Mouse (Mus musculus) heart, embryonic 16.5 days (tissue): ENCODE data around the gene Nobox. TPM values are rescaled to one million over a fixed set of nuclear protein-coding genes. Genes with fewer than 3 reads are reported as not detected.

ENCODE experiments used
- ATAC-seq: fragments of 200-750 bp; cut with Nextera tagmentation; replicated peaks from 2 replicates; pipeline ENCODE4 v1.8.0; 2017; ENCODE audit warnings: moderate number of reproducible peaks; ENCODE audit not compliant: insufficient read depth, low FRiP score; ENCODE audit errors: extremely low read depth
- H3K27ac ChIP-seq: fragments of 300-500 bp; sonication (generic); 2 replicates; pipeline ENCODE4 v1.5.1; 2014; ENCODE audit warnings: mild to moderate bottlenecking, low read length, control low read depth, moderate library complexity
- H3K27me3 ChIP-seq: fragments of 300-500 bp; sonication (generic); 2 replicates; pipeline ENCODE4 v1.6.1; 2014; ENCODE audit warnings: low read length, mixed read lengths; ENCODE audit not compliant: control insufficient read depth, insufficient read depth
- H3K36me3 ChIP-seq: fragments of 300-500 bp; sonication (generic); 2 replicates; pipeline ENCODE4 v1.6.1; 2014; ENCODE audit not compliant: control insufficient read depth, insufficient read depth
- H3K4me1 ChIP-seq: fragments of 300-500 bp; sonication (generic); 2 replicates; pipeline ENCODE4 v1.6.1; 2014; ENCODE audit warnings: low read length, mixed read lengths; ENCODE audit not compliant: control insufficient read depth, insufficient read depth
- H3K4me2 ChIP-seq: fragments of 300-500 bp; sonication (generic); 2 replicates; pipeline ENCODE4 v1.6.1; 2014; ENCODE audit warnings: low read depth, mild to moderate bottlenecking, control low read depth, low read length
- H3K4me3 ChIP-seq: fragments of 300-500 bp; sonication (generic); 2 replicates; pipeline ENCODE4 v1.5.1; 2014; ENCODE audit warnings: mild to moderate bottlenecking, control low read depth, low read length
- H3K9ac ChIP-seq: fragments of 300-500 bp; sonication (generic); 2 replicates; pipeline ENCODE4 v1.6.1; 2014; ENCODE audit warnings: low read length, control low read depth
- H3K9me3 ChIP-seq: fragments of 300-500 bp; sonication (generic); replicated peaks from 2 replicates; pipeline ENCODE4 v1.6.1; 2016; ENCODE audit warnings: low read length; ENCODE audit not compliant: control insufficient read depth
- WGBS: fragments of 180-500 bp; shearing (Covaris S2); extraction: QIAGEN DNeasy Blood & Tissue Kit; methylation state at CpG from one replicate; pipeline ENCODE4 v1.1.7; 2014; 5-methylcytosine and 5-hydroxymethylcytosine counted together
- polyA plus RNA-seq: library from polyadenylated mRNA; unstranded; fragments of >200 nt; fragmentation: Nextera tagmentation; extraction: Ambion mirVana; gene quantifications from 2 replicates; pipeline ENCODE4 v1.2.1, GENCODE M21; 2015

Gene Nobox
- 0.09 TPM in 1 of 2 replicates, not detected in the other for polyA plus RNA-seq

DNA sequence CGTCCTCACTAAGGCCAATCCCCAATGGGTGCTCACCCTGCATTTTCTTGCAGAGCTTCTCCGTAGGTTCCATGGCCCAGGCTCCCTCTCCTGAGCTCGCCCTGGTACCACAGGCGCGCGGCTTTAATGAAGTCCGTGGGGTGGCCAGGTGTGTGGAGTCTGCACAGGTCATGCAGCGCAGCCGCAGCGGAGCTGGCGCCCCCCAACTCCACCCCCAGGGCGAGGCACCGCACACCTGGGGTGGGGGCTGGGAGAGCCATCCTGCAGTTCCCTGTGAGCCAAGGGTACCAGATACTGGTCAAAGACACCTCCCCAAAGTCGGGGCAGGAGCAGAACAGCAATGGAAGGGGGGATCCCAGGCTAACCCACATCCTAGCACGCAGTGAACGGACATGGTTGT lies at the start of gene Nobox:
Gene Nobox (minus strand): TSS at position 101 of the 400 bp plus-strand sequence.
- Histone ChIP-seq H3K4me2 (no peak within 1 kb of the TSS), H3K9ac (no peak within 1 kb of the TSS), H3K27ac (no peak within 1 kb of the TSS), H3K27me3 (no peaks in the 10 kb centered on the region), H3K4me3 (no peak within 1 kb of the TSS), H3K4me1 (no peaks in the 10 kb centered on the region), H3K36me3 (no peaks in the 10 kb centered on the region), H3K9me3 (no peaks in the 10 kb centered on the region)
- ATAC-seq = 0 out of 2 replicates have a peak, but pooled peaks have one; percentile 18
- 58% methylated on average over 16 of the region's 16 CpGs for WGBS

GRCm38 (mm10) chr6:43354562-43355241 lies 45.3 kb upstream of the Nobox start:
- Histone ChIP-seq H3K9ac (no peak overlapping the region), H3K9me3 (no peaks in the 10 kb centered on the region), H3K27ac (no peak overlapping the region), H3K4me2 (no peak overlapping the region), H3K36me3 (no peaks in the 10 kb centered on the region), H3K4me3 (no peak overlapping the region), H3K4me1 (0 out of 2 replicates have a peak, but pooled peaks cover 4% of the 10 kb centered on the region), H3K27me3 (no peaks in the 10 kb centered on the region)
- ATAC-seq = no peak
- 47% methylated on average over 9 of the region's 9 CpGs for whole genome bisulfite sequencing

DNA sequence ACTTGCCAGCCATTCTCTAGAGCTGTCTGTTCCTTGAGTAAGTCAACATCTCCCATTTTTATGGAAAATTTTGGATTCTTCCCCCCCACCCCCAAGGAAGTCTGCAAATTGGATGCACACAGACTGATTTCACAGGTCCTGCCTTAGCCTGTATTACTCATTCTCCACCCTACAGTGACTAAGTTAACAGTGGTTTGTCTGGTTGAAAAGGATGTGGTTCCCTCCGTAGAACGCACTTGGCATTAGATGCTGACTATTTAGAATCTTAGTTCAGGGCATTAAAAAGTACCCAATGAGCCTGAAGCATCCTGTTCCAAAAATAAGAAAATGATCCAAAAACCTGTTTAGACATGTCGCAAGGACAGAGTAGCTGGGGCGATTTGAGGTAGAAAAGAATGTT lies 44.1 kb upstream of the Nobox start:
- Histone ChIP-seq H3K9ac (no peak overlapping the region), H3K9me3 (no peaks in the 10 kb centered on the region), H3K27me3 (no peaks in the 10 kb centered on the region), H3K4me2 (no peak overlapping the region), H3K4me1 (0 out of 2 replicates have a peak, but pooled peaks cover 4% of the 10 kb centered on the region), H3K36me3 (no peaks in the 10 kb centered on the region), H3K27ac (no peak overlapping the region), H3K4me3 (no peak overlapping the region)
- ATAC-seq = no peak
- WGBS = 91% methylated on average over 4 of the region's 4 CpGs

DNA sequence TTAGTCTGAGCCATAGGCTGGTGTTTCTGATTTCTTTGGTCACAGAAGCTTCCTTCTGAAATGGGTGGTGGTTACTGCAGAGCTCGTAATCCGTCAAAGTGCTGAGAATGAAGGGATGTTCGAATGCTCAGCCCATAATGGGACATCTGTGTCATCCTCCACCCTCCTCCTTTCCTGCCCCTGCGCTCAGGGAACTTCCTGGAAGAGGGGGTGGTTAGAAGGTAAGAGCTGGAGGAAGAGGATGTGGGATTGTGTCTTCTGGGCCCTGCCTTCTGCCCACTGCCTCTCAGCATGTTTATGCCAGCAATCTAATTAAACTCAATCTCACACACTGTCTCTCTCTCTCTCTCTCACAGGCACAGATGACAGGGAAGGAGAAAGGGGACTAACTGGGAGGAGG lies 39.7 kb upstream of the Nobox start:
- Histone ChIP-seq H3K27ac (no peak overlapping the region), H3K27me3 (no peaks in the 10 kb centered on the region), H3K36me3 (no peaks in the 10 kb centered on the region), H3K4me2 (no peak overlapping the region), H3K9me3 (no peaks in the 10 kb centered on the region), H3K4me3 (no peak overlapping the region), H3K4me1 (no peaks in the 10 kb centered on the region), H3K9ac (no peak overlapping the region)
- no peak for ATAC-seq
- 60% methylated on average over 4 of the region's 4 CpGs for WGBS

DNA sequence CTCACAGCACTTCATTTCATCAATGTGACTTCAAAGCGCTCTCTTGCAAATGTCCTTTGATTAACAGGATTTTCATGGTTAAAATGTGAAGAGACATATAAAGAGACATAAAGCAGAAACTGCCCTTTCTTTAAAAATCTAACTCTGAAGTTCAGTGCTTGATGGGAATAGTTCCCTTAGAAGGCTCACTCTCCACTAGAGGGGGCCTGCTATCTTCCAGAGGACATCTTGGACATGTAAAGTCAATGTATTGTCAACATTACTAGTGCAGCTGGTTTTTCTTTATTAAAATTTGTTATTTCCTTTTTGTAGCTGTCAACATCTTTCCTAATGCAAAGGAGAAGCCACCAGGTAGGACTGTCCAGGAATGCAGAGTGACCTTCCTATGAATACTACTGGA lies 38.3 kb upstream of the Nobox start:
- Histone ChIP-seq H3K27ac (no peak overlapping the region), H3K9me3 (no peaks in the 10 kb centered on the region), H3K4me2 (no peak overlapping the region), H3K4me1 (no peaks in the 10 kb centered on the region), H3K9ac (no peak overlapping the region), H3K27me3 (no peaks in the 10 kb centered on the region), H3K36me3 (no peaks in the 10 kb centered on the region), H3K4me3 (no peak overlapping the region)
- ATAC-seq = no peak
- 78% methylated on average over 1 of the region's 1 CpGs for WGBS

- no peaks in the 10 kb centered on the region for H3K4me1 ChIP-seq
- H3K27ac ChIP-seq = no peak overlapping the region
- no peaks in the 10 kb centered on the region for H3K27me3 ChIP-seq
- H3K9ac ChIP-seq = no peak overlapping the region
- H3K4me3 ChIP-seq = no peak overlapping the region
- no peaks in the 10 kb centered on the region for H3K36me3 ChIP-seq
- 44% methylated on average over 1 of the region's 1 CpGs for WGBS
- H3K4me2 ChIP-seq = no peak overlapping the region
- H3K9me3 ChIP-seq = no peaks in the 10 kb centered on the region
- ATAC-seq = no peak
Observed at GRCm38 (mm10) chr6:43343006-43343405, 33.7 kb upstream of the Nobox start.

DNA sequence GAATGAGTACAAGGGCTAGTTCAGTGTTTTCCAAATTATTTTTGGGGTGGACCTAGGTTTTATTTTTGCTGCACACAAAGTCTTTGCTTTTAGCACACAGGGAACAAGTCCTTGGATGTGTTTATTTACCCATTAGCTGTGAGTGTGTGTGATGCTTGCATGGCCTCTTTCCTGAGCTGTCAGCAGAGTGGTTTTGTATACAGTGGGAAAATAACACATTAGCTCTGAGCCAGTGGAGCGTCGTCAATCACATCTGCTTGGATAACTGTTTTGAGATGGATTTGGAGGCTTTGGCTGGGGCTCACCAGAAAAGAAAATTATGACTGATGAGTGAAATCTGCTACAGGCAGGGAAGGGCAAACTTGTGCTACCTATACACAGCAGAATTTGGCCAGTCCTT lies 33.0 kb upstream of the Nobox start:
- 41% methylated on average over 2 of the region's 2 CpGs for WGBS
- Histone ChIP-seq H3K4me2 (no peak overlapping the region), H3K9ac (no peak overlapping the region), H3K9me3 (no peaks in the 10 kb centered on the region), H3K4me3 (no peak overlapping the region), H3K27me3 (no peaks in the 10 kb centered on the region), H3K36me3 (no peaks in the 10 kb centered on the region), H3K27ac (no peak overlapping the region), H3K4me1 (peaks cover 5% of the 10 kb centered on the region)
- ATAC-seq = no peak

DNA sequence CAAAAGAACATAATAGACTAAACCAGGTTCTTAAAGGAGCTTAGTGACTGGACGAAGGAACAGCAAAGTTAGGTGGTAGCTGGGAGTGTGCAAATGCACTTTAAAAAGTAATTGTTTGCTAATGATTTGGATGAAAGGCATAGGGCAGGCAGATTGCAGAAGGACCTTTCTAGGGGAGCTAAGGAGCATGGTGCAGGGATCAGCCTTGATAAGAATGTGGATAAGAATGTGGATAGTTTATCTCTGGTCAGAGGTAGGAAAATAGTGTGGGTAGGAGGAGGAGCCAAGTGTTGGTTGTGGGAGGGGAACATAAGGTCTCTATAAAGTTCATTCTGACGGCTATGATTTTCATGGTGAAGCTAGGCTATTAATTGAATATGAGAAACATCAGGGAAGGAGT lies 29.4 kb upstream of the Nobox start:
- H3K27me3 ChIP-seq = no peaks in the 10 kb centered on the region
- WGBS = 63% methylated on average over 2 of the region's 2 CpGs
- H3K4me2 ChIP-seq = no peak overlapping the region
- no peaks in the 10 kb centered on the region for H3K36me3 ChIP-seq
- no peak overlapping the region for H3K9ac ChIP-seq
- H3K27ac ChIP-seq = no peak overlapping the region
- peaks cover 12% of the 10 kb centered on the region for H3K4me1 ChIP-seq
- H3K4me3 ChIP-seq = no peak overlapping the region
- H3K9me3 ChIP-seq = no peaks in the 10 kb centered on the region
- ATAC-seq = no peak

DNA sequence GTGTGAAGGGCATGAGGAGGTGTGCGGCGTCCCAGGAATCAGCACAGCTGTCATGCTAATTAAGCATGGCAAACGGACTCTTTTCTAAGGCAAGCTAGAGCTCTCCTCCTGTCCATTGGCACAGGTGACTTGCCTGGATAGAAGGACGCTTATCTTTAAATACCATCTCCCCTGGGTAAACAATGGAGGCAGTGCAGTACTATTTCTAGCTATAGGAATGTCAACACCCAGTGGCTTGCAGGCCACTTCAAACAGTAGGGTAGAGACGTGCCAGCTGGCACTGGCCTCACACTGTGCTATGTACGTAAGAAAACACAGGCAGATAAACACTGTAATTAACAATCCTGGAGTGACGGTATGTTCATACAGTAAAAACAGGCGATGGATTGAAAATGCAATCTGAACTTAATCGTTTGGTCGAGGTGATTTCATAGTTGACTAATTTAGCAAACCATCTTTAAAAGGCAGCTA lies 28.2 kb upstream of the Nobox start:
- Histone ChIP-seq H3K36me3 (no peaks in the 10 kb centered on the region), H3K4me1 (peaks cover 12% of the 10 kb centered on the region), H3K27me3 (no peaks in the 10 kb centered on the region), H3K4me3 (no peak overlapping the region), H3K4me2 (peak overlapping the region; percentile 43), H3K9me3 (no peaks in the 10 kb centered on the region), H3K27ac (peak overlapping the region; percentile 61), H3K9ac (no peak overlapping the region)
- peak; percentile 94 for ATAC-seq
- WGBS = 20% methylated on average over 10 of the region's 10 CpGs
